Mouse (Mus musculus) stomach, postnatal 0 days (tissue): ENCODE results near the gene Myog.

ENCODE experiments used
- CTCF ChIP-seq: IDR thresholded peaks from 2 replicates; pipeline ENCODE4 v1.5.1; 2016; ENCODE audit warnings: antibody characterized with exemption, low read depth, mild to moderate bottlenecking, moderate library complexity
- EP300 ChIP-seq: optimal IDR thresholded peaks from 2 replicates; pipeline ENCODE3; 2016; ENCODE audit warnings: antibody characterized with exemption

- no peak for TF ChIP-seq CTCF
- TF ChIP-seq EP300 = no peak
Measured at GRCm38 (mm10) chr1:134298636-134299411, 9.0 kb downstream of the Myog start.
